Mouse (Mus musculus): ENCODE measurements around the gene Golga4.
A peak's percentile ranks its signal among the peaks of the same experiment; 100 is the strongest.
"Not testable (repeated sequence)": the region's sequence is repeated elsewhere in the genome, so short reads cannot be mapped to it uniquely, and the experiment has no call there.

The Golga4 gene

DNA sequence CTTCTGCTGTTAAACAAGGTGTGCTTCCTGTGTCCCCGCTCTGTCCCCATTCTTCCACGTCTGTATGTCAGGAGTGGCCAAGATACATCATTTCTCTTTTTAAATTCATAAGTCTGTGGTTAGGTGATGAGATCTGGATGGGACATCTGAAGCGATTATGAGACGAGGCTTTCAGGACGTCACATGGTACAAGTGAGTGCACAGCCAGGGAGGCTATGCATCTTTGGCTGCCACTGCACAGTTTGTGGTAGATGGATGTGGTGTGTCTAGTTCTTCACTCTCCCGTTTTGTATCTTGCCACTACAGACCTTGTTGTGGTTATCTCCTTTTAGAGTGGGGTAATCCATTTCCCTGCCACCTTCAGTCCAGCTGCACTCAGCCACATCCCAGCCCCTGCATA is 79.9 kb downstream of the Golga4 start:
- no peak for DNase-seq (ENCODE audit: low spot score)

DNA sequence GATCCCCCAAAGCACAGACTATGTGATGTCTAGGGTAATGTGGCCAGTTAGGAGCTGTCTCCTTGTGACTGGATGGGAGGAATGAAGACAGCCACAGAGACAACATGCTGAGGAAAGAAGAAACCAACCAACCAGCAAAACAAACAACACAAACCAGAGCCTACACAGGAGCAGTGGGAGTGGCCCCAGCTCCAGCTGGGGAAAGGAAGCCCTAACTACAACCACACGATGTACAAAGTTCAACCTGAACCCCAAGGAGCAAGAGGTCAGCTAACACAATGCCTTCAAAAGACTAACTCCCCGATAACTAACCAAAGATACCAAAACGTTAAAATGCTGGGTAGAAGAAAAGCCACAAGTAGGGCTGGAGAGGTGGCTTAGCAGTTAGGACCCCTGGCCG is 81.0 kb downstream of the Golga4 start:
- no peak for DNase-seq (ENCODE audit: low spot score)

DNA sequence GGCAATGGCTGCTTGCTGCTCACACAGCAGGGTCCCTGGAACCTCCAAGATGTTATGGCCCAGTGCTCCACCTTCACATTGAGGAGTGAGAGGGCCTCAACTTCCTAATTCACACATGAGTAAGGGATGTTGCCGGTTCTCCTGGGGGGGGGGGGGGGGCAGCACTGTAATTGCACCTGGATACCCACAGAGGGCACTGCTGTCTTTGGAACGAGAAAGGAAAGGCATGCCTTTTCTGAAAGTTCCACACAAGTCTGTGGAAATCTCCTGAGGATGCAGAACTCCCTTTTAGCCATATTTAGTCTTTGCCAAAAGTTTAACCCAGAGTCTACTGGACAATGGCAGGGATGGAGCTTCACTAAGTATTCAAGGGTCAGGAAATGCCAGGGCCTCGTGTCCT is 83.2 kb downstream of the Golga4 start:
- no peak for DNase-seq (ENCODE audit: low spot score)

GRCm38 (mm10) chr9:118590230-118590629 is 84.2 kb downstream of the Golga4 start:
- no peak for DNase-seq (ENCODE audit: low spot score)

GRCm38 (mm10) chr9:118591633-118592032 is 85.6 kb downstream of the Golga4 start:
- DNase-seq (ENCODE audit: low spot score) = no peak

DNA sequence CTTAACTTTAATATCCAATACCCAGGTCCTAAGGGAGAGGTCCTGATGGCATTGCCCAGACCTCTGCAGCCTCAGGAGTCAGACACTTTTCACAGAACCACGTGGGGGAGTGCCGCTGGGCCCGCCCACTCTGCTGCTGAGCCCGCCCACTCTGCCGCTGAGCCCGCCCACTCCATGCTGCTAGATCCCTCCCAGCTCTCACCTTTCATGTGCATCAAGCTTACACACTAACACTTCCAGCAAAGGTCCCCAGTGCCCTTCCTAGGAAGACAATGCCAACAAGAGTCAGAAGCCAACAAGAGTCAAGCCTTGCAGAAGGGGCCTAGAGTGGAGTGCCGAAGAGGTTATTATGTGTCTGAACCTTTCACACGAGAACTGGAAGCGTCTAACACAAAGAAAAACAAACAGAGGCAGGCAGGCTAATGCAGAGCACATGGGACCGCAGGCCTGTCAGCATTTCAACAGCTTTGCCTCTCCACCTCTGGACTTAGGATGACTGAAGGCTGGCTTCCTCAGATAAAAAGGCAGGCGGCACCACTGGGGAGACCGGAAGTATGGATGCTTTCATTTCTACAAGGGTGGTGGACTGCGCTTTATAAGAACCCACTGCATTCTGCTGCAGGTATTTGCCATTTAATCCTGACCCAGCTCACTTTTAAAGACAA is 86.7 kb downstream of the Golga4 start:
- no peak for DNase-seq (ENCODE audit: low spot score)

DNA sequence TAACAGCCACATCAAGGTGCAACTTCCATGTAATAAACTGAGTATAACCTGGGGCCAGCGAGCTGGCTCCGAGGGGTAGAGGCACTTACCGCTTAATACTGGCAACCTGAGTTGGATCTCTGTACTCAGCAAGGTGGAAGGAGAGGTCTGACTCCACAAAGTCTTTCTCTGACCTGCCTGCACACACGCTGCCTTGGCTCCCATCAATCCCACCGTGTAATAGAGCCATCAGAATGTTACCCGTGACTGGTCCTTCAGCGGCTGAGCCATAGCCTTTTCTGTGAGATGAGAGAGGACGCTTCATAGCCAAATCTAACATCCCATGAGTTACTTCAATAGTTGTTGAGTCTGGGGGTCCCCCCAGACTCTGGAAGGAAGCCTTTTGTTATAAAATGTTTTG is 87.4 kb downstream of the Golga4 start:
- no peak for DNase-seq (ENCODE audit: low spot score)

- no peak for DNase-seq (ENCODE audit: low spot score)
Observed at GRCm38 (mm10) chr9:118596767-118597166, 90.7 kb downstream of the Golga4 start.

- not testable (repeated sequence) for DNase-seq (ENCODE audit: low spot score)
Observed at GRCm38 (mm10) chr9:118600393-118600792, 94.3 kb downstream of the Golga4 start.

- no peak for DNase-seq (ENCODE audit: low spot score)
Observed at GRCm38 (mm10) chr9:118602576-118602975, 96.5 kb downstream of the Golga4 start.

DNA sequence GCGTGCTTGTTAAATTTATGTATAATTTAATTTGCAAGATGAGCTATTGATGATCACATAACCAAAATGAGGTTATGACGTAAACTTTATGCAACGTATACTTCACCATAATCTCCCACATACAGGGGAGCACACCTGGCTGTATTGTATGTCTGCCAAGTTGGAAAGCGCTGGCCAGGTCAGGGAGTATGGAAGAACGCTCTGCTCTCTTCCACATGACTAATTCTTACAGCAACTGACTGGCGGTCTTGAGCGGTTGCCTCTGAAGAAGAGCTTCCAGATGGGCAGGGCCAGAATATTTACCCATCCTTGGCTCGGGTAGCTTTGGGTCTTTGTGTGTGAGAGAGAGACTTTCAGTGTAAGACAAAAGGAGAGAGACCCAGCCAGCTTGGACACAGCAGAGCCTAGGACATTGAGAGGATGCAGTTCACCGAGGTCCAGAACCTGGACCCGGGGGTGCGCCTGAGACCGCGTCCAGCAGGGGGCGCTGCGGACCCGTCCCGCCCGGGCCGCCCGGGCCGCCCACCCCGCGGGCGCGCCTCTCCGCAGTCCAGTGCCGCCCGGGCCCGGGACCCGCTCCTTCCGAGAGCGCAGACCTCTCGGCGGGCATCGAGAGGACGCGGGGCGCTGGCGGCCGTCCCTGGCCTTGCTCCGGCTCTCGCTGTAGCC is 100.2 kb downstream of the Golga4 start, which contains the start of gene Itga9:
TSS of gene Itga9 (plus strand) at position 543 of the 669 bp plus-strand sequence.
- DNase-seq (ENCODE audit: low spot score) = peak; percentile 92

- peak; percentile 27 for DNase-seq (ENCODE audit: low spot score)
Observed at GRCm38 (mm10) chr9:118606817-118607371, 100.8 kb downstream of the Golga4 start.

GRCm38 (mm10) chr9:118607701-118608401 is 101.8 kb downstream of the Golga4 start:
- no peak for DNase-seq (ENCODE audit: low spot score)

GRCm38 (mm10) chr9:118608556-118608955 is 102.5 kb downstream of the Golga4 start:
- no peak for DNase-seq (ENCODE audit: low spot score)

- no peak for DNase-seq (ENCODE audit: low spot score)
Observed at GRCm38 (mm10) chr9:118610060-118610459, 104.0 kb downstream of the Golga4 start.

DNA sequence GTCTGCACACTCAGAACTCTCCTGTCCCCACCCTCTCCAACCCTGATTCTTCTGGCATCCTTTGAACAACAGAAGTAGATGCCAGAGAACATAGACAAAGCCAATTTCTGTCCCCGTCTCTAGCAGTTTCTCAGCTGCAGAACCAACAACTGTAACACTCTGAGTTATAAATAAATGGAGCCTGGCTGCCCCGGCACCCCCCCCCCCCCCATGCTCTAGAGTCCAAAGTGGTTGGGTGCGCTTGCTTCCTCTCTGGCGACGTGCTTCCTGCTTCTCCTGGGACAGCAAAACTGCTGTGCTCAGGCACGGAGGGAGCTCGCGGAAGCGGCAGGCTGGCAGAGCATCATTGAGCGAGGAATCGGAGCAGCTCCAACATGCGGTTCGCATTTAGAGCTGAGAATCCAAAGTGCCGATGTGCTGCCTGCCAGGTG is 105.1 kb downstream of the Golga4 start:
- DNase-seq (ENCODE audit: low spot score) = no peak

- no peak for DNase-seq (ENCODE audit: low spot score)
Observed at GRCm38 (mm10) chr9:118611958-118612581, 106.0 kb downstream of the Golga4 start.

- no peak for DNase-seq (ENCODE audit: low spot score)
Observed at GRCm38 (mm10) chr9:118617237-118617636, 111.2 kb downstream of the Golga4 start.

DNA sequence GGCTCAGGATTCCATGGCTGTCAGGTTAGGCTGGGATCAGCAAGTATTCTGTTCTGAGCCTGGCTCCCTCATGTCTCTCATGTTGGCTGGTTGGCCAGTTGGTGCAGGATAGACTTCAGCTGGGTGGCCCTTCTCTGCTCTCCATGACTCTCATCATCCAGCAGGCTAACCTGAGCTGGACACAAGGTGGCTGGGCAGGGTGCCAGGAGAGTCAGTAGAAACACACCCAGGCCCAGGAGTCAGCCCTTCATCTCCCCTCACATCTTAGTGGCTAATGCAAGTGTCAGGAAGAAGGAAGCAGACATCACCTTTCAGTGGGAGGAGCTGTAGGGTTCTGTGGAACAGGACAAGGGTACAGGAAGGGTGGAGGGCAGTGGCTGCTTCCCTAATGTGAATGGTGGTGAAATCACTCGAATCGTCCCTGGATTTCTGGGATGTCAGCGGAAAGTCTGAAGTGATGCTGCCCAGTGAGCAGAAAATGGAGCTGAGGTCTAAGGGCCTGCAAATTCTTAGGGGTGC is 112.7 kb downstream of the Golga4 start:
- DNase-seq (ENCODE audit: low spot score) = no peak

DNA sequence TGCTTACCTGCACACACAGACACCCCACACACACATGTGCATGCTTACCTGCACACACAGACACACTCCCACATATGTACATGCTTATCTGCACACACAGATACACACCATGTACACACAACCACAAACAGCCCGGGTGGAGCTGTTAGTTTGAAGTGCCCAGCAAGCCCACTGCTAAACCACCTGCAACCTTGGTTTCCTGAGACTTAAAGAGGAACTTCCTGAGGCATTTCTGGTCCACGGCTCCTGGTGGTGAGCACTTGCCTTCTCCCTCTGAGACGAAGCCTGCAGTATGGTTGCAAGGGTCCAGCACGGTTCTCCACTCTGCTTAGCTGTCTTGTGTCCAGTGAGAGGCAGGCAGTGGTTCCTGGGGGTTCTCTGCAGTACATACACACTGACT is 114.7 kb downstream of the Golga4 start:
- DNase-seq (ENCODE audit: low spot score) = no peak

DNA sequence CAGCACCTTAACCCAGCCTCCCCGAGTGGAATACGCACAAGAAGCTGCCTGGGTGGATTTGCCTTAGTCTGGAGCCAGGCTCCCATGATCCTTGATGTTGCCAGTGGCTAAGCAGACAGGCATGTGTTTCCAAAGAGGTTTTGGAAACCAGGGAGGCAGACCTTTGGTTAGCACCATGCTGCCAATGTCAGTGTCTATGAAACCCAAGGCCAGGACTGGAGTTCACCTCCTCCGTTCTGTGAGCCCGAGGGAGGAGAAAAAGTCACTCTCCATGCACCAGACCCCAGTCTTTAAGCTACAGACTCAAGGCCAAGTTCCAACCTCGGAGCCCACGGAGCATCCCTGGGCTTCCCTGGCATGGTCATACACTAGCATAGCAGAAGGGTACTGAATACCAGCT is 115.6 kb downstream of the Golga4 start:
- no peak for DNase-seq (ENCODE audit: low spot score)
